Mouse (Mus musculus): Measurements from ENCODE around the gene Dclre1a. TPM values are rescaled to one million over a fixed set of nuclear protein-coding genes. Genes with fewer than 3 reads are reported as not detected.
"Not testable (repeated sequence)": the region's sequence is repeated elsewhere in the genome, so short reads cannot be mapped to it uniquely, and the experiment has no call there.

Gene Dclre1a
- total RNA-seq, 2 experiments from 2014 or later: 2.8 to 3.2 TPM

DNA sequence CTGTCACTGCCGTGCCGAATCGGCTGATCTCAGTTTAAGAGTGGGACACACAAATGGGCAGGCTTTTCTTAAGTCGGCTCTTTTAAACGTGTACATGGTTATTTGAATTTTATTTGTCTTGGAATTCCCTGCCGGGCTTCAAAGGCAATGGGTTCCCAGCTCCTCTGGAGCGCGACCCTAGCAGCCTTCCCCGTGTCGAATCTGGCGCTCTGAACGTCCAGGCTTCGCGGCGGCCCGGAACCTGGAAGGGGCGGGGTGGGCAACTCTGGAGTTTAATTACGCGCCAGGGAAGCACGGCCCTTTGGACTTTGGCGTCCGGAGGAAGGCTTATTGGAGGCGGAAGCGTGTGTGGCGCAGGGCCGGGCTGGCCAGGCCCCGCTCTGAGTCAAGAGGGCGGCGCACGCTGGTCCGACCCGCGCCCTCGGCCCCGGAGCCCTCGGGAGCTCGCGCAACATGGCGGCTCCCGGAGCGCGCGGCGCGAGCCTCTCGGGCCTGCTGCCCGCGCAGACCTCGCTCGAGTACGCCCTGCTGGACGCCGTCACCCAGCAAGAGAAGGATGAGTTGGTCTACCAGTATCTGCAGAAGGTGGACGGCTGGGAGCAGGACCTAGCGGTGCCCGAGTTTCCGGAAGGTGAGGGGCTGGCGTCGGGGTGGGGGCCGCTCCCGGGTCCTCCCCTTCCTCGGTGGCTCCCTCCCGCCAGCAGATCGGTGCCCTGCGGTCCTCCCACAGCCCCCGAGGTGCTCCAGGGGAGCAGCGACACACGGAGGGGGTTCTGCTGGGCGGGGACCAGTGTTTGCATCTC lies 409 bp upstream of the Dclre1a start, which contains the start of gene Nhlrc2:
Gene Nhlrc2 (plus strand): TSS at position 32 of the 803 bp plus-strand sequence.
- DNase-seq: peak; percentile 88

DNA sequence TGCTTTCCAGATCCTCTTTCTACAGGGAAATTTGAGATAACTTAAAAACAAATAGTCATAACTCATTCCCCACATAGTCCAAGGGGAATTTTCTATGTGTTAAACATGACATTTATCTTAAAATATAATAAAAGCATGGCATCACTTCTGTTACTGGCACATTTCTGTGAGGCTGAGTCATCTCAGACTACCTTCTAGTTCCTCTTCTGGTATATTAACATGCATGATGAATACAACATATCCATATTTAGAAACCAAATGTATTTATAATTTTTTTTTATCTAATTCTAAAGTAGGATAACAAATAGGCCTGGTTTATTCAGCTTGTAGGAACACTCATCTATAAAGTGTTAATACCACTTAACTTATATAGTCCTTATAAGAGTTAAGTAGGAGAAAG lies 2.0 kb downstream of the Dclre1a start:
- no peak for DNase-seq

- no peak for DNase-seq
Measured at GRCm38 (mm10) chr19:56544681-56545388, 3.2 kb downstream of the Dclre1a start.

DNA sequence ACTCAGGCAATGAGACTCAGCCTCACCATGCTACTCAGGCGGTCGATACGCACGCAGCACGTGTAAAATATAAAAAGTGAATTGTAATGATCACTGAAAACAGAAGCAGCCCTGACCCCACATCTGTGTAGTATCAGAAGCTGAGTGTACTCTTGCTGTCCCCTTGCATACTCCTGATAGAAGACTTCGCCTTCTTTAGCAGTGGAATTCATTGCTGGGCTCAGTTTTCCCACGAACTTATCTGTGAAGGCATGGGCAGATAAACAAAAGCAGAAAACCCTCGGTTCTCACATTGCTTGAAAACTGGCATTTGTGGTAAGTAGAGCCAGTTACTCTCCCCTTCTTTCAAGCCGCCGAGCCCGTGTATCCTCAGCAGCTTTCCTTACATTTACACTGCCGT lies 4.7 kb downstream of the Dclre1a start:
- DNase-seq: no peak

DNA sequence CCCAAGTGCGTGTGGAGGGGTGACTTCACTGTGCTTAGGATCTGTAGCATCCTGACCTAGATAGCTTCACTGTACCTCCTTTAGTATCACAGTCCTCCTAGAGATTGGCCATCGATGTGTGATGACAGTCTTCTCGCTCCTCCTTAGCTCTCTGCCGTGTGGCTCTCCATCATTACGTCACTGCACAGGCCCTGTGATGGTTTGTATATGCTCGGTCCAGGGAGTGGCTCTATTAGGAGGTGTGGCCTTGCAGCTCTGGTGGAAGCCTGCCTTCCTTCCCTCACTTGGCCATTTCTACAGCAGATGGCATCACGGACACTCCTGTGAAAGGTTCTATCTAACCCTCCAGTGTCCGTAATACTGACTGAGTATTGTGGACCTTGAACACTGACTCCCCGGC lies 12.3 kb downstream of the Dclre1a start:
- no peak for DNase-seq

GRCm38 (mm10) chr19:56535064-56535463 lies 13.0 kb downstream of the Dclre1a start:
- DNase-seq: no peak

- DNase-seq: no peak
Measured at GRCm38 (mm10) chr19:56534337-56534736, 13.7 kb downstream of the Dclre1a start.

DNA sequence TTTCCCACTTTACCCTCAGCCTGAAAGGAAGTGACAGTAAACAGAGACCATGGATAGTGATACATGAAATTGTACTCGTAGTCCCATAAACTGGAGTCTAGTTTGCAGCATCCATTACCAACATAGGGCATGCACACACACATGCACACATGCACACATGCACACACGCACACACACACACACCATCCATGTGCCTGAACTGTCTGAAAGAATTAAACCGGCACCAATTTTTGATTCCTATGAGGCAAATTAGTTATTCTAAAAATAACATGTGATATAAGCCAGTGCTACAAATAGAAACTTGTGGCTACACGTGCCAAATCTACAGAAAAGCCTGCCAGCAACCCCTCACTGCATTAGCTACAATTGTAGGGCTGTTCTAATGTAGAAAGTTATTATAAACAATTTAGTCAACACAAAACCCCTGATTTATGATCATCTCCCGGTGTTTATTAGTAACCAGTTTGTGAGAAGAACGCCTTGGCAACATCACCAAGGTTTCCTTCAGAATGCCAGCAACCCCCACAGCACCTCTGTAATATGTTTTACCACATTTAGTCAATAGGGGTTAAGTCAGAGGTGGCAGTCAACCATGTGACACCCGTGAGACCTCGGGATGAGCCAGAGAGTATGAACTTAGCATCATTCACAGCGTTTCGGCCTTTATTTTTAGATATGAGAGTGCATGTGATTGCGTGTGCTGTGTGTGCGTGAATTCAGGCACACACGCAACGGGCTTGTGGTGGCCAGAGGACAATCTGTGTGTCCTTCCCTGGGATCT lies 14.5 kb downstream of the Dclre1a start:
- DNase-seq: no peak

DNA sequence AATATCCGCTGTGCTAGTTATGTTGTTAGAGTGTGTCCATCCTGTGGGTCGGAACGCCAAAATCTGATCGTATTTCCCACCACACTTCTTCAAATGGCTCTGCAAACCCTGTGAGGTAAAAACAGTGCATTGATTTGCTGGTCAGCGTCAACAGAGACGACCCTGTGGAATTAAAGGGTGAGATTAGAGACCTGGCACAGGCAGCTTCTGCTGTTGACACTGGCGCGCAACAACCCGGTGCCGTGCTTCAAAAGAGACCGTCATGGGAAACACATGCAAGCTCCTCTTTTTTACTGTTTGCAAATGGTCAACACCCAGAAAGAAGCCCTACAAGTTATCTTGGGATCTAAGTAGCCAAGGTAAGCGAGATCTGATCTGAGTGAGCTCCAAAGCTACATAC lies 16.8 kb downstream of the Dclre1a start:
- DNase-seq: no peak

GRCm38 (mm10) chr19:56530529-56530928 lies 17.5 kb downstream of the Dclre1a start:
- not testable (repeated sequence) for DNase-seq

DNA sequence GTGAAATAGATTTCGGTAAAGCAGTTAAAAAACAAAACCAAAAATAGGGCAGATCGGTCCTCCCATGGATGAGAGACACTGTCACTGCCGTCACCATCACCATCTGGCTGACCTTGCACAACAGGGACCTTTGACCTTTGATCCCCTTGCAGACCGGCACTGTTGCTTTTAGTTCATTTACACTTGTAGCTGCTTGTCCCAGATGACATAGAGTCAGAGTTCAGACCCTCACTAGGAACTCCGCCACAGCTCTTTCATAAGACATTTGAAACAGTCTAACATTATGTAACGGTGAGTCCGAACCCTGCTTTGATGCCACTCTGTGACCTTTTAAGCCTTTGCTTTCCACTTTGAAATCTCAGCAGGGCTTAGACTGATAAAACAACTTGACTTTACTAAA lies 28.6 kb downstream of the Dclre1a start:
- DNase-seq: not testable (repeated sequence)

GRCm38 (mm10) chr19:56513527-56513926 lies 34.5 kb downstream of the Dclre1a start:
- not testable (repeated sequence) for DNase-seq

DNA sequence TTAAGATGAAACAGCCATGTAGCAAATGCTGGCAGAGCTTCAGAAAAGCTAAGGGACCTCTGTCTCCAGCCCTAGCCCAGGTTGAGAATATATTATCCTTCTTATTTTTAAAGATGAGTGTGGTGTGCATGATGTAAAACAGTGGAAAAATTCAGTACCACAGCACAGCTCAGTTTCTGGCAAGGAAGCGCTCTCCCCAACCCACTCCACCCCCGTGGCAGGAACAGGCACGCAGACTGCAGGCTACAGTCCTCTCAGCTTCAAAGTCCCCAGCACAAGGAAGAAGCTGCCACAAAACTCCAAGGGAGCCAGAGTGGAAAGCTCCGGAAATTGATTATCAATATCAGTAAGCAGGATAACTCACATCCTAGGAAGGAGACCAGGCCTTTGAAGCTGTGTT lies 36.8 kb downstream of the Dclre1a start:
- DNase-seq: not testable (repeated sequence)

GRCm38 (mm10) chr19:56503525-56503924 lies 44.5 kb downstream of the Dclre1a start:
- not testable (repeated sequence) for DNase-seq

- not testable (repeated sequence) for DNase-seq
Measured at GRCm38 (mm10) chr19:56503069-56503468, 45.0 kb downstream of the Dclre1a start.

GRCm38 (mm10) chr19:56494157-56494556 lies 53.9 kb downstream of the Dclre1a start:
- not testable (repeated sequence) for DNase-seq

GRCm38 (mm10) chr19:56489601-56490000 lies 58.4 kb downstream of the Dclre1a start:
- DNase-seq: no peak

GRCm38 (mm10) chr19:56487339-56487738 lies 60.7 kb downstream of the Dclre1a start:
- DNase-seq: no peak

DNA sequence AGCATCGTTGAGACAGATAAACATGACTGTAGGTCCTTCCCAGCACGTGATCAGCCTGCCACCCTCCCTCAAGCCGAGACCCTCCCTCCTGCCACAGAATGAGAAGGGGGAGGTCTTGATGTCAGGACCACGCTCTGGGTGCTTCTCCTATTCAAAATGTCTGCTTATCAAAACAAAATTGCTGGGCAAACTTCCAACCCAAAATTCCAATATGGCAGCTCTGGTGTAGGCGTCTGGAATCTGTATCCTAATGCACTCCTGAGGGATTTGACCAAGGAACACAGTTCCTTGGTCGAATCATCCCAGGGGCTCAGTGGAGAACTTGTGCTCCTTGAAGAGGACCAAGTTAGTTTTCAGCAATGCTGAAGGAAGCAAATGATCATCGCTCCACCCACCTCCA lies 61.1 kb downstream of the Dclre1a start:
- DNase-seq: no peak

DNA sequence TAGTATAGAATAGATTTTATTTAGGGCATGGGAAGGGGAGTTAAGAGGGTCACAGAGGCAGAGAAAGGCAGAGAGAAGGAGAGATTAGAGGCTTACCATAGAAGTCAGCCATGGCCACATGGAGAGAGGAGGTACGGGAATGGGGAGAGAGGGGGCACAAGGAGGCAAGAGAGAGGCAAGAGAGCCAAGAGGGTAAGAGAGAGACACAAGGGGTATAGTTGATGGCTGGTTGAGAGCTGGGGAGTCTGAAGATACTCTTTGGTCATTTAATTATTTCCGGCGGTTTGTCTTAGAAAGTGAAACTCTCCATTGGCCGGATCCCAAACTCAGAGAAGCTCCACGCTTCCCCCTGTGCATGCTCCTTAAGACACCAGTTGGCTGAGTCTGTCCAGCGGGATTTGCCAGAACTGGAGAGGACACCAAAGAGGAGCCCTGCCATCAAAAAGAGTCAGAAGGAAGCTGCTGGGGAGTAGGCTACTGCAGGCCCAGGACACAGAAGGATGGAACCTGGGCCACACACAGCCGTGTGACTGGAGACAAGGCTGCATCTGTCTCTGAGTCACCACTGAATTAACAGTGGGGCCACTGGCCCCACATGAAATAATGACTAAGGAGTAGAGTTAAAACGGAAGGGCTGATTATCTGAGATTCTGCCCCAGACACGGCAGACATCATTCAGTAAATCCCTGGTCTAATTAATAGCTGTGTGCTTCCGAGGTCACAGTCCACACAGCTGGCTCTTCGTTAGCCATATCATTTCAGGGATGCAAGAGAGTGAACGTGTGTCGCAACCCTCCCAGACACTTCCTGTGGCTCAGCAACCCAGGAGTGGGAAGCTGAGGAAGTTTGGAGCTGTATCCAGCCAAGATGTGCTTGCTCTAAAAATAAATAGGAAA lies 62.4 kb downstream of the Dclre1a start:
- peak; percentile 31 for DNase-seq

DNA sequence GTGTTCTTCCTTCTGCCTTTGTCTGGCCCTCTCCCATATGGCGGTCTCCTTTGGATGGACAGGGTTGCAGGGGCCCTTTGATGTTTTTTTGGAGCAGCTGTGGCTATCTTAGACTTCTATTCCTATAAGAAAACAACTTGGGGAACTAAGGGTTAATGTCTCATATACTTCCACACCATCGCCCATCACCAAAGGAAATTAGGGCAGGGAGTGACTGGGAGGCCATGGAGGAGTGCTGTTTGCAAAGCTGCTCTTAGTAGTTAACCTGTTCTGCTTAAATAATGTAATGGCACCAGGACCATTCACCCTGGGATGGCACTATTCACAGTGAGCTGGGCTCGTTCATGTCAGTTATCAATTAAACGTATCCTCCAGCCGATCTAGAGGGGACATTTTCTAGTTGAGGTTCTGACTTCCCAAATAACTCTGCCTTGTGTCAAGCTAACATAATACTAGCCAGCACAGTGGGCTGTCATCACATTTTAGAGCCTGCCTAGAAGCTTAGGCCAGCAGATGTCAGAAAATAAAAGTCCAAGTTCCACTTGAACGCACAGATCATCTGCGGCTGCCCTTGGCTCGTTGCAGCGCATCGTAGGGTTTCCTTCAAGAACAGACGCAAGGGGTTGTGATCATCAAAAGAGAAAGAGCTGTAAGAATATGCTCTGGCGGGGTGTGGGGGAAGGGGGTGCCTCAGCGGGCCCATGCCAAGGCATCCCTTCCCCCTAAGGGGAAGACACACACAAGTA lies 63.2 kb downstream of the Dclre1a start:
- no peak for DNase-seq

Data from gastrocnemius, postnatal 25 days (tissue).